Mouse (Mus musculus): ENCODE results near the gene Mrc1. TPM values are rescaled to one million over a fixed set of nuclear protein-coding genes. Genes with fewer than 3 reads are reported as not detected.

Mrc1 gene
- 14.0 and 21.0 TPM in 2 replicates for polyA plus RNA-seq (2015; fragmentation: Nextera tagmentation; extraction: Ambion mirVana)

DNA sequence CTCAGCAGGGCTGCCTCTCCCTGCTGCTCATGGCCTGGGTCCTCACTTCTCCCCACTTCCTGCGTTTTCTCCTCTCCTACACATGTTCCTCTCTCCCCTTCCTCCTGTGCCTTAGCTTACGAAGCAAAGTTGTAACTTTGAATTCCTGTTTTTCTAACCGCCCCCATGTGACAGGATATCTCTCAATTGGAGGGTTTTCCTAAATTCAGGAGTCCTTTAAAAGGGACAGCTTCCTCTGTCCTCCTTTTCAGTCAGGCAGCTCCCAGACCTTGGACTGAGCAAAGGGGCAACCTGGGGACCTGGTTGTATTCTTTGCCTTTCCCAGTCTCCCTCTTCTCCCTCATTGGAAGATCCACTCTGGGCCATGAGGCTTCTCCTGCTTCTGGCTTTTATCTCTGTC, at the start of gene Mrc1:
TSS of gene Mrc1 (plus strand) at position 244 of the 400 bp plus-strand sequence.

MicroRNA genes within 50 kb of the gene (microRNA counts, 519-probe panel; counts per million panel counts)
- 296 counts per million, percentile 58 among the panel's probes with 10 or more counts for microRNA mmu-miR-511

Small RNAs within 50 kb of the gene (microRNA-seq; reads per million reads assigned to microRNA genes)
- gene Mir511, result 12.1 to 13.2 reads per million in 2 experiments

Other genes starting within 250 kb of the Mrc1 start
- 471 and 532 TPM in 2 replicates for gene Hacd1, start 173.3 kb upstream of the Mrc1 start, polyA plus RNA-seq (2015; fragmentation: Nextera tagmentation; extraction: Ambion mirVana)
- gene Stam, start 155.3 kb upstream of the Mrc1 start, polyA plus RNA-seq (2015; fragmentation: Nextera tagmentation; extraction: Ambion mirVana), result 46.3 and 50.0 TPM in 2 replicates
- gene Tmem236, start 54.9 kb upstream of the Mrc1 start, polyA plus RNA-seq (2015; fragmentation: Nextera tagmentation; extraction: Ambion mirVana), result 0.12 and 0.13 TPM in 2 replicates
- gene Slc39a12, start 158.9 kb downstream of the Mrc1 start, polyA plus RNA-seq (2015; fragmentation: Nextera tagmentation; extraction: Ambion mirVana), result 0.12 and 0.33 TPM in 2 replicates

Data from skeletal muscle tissue, postnatal 0 days (tissue).